Mouse (Mus musculus) WW6 (cell line): ENCODE results near the gene Kif1a.
A peak's percentile ranks its signal among the peaks of the same experiment; 100 is the strongest.

Experiments
- DNase-seq: peaks from one replicate; pipeline ENCODE4 v3.0.0-alpha.2; 2013; ENCODE audit warnings: low read depth, low spot score

Kif1a gene

GRCm38 (mm10) chr1:93101571-93102061, at the start of gene Kif1a:
Kif1a (minus strand) TSS chr1:93101951.
- no peak for DNase-seq

DNA sequence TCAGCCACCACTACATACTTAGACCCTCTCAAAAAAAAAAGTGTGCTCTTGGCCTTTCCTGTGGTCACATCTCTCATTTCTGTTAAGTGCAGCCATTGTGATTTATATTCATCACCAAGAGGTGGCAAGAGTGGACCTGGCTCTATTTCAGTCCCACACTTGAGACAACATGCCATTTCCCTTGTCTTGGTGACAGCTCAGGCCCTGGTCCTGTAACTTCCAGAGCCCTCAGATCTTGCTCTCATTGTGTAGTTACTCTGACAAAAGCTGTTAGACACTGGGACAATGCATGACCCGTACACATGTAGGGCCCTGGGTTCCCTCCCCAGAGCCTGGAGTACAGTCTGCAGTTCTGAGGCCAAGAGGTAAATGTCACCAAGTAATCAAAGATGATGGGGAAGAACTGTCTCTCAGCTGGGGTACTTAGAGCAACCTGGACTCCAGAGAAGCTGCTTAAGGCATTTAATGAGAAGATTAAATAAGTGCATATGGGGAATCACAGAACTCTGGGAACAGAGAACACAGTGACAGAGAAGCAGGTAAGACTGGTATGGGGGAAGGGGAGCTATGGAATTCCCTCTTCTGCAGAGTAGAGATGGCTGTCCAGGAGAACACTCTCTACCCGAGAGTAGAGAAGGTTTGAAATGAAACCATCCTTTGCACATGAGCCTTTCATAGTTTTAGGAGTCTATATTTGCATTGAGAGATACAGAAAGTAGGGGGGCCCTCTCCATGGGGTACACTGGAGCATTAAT, 49.3 kb upstream of the Kif1a start:
- DNase-seq = no peak

- DNase-seq = no peak
These were observed 42.4 kb upstream of the Kif1a start for GRCm38 (mm10) chr1:93144176-93144575.

DNA sequence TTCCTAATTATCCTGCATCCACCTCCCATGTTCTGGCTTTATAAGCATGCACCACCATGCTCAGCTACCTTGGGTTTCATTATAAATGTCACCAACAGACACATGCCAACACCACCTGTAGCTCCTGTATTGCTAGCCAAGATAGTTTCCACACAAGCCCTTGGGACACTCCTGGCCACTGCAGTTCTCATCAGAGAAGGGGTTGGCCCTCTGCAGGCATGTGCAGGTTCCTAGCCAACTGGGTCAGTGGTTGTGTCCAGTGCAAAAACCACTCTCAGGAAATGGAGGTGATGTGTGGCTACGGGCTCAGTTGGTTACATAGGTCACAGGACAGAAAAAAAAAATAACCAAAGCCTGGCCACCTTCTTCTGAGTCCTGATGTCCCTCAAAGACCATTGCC, 41.1 kb upstream of the Kif1a start:
- no peak for DNase-seq

DNA sequence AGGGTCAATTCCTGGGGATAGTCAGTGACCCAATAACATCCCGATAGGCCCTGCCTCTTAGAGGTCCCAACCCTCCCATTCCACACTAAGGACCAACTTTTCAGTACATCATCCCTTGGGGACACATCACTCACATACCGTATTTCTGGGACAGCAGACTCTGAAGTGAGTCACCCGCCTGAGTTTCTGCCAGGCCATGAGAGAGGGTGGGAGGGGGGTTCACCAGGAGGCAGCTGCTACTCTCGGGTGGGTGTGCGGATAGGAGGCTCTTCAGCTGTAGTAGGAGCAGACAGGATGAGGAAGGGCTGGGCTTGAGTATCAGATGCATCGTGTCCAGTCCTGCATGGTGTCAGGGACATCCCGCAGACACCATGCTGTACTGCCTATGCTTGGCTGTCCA, 38.0 kb upstream of the Kif1a start:
- DNase-seq = no peak

DNA sequence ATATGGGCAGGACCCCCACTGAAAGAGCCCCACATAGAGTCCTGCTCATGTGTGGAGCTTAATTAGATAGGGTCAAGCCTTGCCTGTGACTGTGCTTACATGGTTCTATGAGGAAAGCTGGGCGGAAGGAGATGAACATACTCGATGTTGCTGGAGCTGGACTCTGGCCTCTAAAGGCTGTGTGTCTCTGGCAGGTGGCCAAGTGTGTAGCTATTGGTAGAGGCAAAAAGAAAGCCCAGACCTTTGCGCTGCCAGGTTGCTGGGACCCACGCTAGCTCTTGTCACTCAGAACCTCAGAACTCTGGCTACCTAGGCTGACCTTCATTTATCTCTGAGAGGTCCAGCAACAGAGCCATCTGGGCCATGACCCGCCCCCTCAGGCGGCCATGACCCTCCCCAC, 36.8 kb upstream of the Kif1a start:
- no peak for DNase-seq

DNA sequence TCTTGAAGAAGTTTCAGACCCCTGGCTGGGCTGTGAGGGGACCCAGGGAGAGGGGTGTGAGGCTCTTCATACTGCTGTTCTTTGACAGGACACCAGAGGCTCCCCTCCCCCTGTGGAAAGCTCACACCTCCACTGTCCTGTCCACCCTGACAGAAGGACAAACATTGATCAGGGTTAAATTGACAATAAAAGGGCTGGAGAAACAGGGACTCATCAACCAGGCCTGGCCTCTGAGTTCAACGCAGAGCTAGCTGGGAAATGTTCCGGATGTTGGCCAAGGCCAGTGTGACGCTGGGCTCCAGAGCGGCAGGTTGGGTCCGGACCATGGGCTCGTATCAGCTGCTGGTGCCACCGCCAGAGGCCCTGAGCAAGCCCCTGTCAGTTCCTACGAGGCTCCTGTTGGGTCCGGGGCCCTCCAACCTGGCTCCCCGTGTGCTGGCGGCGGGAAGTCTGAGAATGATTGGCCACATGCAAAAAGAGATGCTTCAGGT, 33.3 kb upstream of the Kif1a start, which contains the start of gene Agxt:
TSS of gene Agxt (plus strand) at position 205 of the 491 bp plus-strand sequence.
- no peak for DNase-seq

DNA sequence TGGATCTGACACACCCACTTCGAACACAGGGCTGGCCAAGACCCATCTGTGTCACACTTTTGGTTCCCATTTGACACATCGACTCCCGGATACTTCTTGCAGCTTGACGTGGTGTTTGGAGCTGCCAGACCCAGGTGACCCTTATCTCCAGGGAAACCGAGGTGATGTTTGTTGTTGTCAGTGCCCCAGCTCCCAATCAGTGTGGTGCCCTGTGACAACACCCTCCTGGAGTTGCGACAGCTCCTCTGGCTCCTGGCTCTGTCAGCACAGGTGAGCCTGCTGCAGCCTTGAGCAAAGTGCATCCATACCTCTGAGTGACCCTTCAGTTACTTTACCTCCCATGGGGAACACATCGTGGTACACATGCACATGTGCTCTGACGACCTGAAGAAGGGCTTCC, 30.9 kb upstream of the Kif1a start:
- DNase-seq = no peak

DNA sequence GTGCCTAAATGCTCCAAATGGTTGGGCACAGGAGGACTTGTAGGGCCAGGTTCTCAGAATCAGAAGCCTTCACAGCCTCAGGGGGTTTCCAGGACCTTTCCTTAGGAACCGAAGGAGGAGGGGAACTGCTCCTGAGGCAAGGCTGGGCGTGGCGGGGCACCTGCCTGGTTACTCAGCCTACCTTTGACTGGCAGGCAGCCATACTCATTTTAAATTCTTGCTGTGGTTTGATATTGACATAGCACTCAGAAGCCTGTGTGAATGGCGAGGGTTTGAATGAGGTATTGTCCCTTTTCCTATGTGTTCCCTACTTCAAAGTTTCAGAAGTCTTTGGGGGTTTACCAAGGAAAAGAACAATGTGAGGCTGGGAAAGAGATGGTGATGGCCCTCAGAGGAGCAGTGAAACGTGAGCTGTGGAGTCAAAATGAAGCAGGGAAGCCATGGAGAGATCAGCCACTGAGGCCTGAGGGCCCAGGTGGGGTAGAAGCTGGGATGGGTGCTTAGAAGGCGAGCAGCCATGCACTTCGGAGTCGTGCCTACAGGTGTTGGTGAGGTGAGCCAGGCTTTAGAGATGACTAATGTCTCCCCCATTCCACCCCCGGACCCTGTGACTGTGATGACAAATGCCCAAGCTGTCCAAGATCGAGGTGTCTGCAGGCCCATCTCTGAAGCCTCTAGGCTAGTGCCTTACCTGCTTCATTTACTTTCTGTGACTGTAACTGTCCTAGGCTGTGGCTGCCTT, 28.7 kb upstream of the Kif1a start:
- no peak for DNase-seq

GRCm38 (mm10) chr1:93128710-93129349, 27.1 kb upstream of the Kif1a start:
- DNase-seq = peak; percentile 26

GRCm38 (mm10) chr1:93128209-93128608, 26.5 kb upstream of the Kif1a start:
- no peak for DNase-seq

- no peak for DNase-seq
These were observed 23.5 kb upstream of the Kif1a start for GRCm38 (mm10) chr1:93125256-93125655.

- no peak for DNase-seq
These were observed 22.3 kb upstream of the Kif1a start for GRCm38 (mm10) chr1:93124066-93124465.

GRCm38 (mm10) chr1:93123179-93123854, 21.6 kb upstream of the Kif1a start:
- no peak for DNase-seq

DNA sequence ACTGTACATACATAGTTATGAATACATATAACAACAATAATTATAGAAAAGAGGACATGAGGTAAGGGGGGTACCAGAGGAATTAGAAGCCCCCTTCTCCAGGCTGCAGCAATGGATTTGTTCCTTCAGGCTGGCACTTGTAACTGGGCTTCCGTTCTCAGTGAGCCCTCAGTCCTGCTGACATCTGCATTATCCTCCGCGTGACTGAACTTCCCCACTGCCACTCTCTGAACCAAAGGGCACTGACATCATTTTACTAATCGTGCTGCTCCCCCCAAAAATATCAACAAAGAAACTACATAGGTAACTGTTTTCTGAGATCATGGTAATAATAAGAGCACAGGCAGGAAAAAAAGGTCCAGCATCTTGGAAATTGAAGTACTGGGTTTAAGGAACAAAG, 17.1 kb upstream of the Kif1a start:
- DNase-seq = no peak

DNA sequence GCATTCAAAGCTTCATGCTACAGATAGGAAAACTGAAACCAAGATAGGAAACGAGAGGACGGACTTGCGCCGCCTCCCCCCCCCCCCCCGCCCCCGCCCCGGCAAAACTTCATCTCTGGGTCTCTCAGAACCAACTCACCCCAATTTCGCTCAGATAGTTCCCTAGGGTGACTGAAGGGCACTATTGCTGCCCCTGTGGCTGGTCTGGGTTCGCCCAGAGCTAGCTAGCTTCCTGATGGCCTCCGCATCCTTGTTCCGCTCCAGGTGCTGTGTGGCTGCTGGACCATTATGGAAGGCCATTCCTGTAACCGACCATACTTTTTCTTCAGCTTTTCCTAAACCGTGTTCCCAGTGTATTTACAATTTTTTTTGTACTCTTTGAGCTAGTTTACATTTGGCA, 13.7 kb upstream of the Kif1a start:
- no peak for DNase-seq

GRCm38 (mm10) chr1:93114713-93115463, 13.1 kb upstream of the Kif1a start:
- DNase-seq = peak; percentile 60

DNA sequence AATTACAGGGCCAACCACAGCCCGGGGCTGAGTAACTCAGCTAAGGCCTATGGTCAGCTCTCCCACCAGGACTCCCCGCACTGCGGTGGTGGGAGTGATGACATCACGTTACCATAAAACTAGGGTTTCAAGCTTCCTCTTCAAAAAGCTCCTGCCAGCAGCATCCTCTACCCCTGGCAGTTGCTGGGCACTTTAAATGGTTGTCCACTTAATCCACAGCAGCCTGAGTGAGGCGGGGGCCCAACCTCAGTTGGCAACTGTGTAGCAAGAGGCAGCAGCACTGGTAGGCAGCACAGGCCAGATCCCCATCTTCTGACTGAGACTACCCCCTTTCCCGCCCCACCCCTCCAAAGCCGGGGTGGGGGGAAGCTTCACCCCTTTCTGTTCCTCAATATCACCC, 949 bp upstream of the Kif1a start:
- DNase-seq = no peak

DNA sequence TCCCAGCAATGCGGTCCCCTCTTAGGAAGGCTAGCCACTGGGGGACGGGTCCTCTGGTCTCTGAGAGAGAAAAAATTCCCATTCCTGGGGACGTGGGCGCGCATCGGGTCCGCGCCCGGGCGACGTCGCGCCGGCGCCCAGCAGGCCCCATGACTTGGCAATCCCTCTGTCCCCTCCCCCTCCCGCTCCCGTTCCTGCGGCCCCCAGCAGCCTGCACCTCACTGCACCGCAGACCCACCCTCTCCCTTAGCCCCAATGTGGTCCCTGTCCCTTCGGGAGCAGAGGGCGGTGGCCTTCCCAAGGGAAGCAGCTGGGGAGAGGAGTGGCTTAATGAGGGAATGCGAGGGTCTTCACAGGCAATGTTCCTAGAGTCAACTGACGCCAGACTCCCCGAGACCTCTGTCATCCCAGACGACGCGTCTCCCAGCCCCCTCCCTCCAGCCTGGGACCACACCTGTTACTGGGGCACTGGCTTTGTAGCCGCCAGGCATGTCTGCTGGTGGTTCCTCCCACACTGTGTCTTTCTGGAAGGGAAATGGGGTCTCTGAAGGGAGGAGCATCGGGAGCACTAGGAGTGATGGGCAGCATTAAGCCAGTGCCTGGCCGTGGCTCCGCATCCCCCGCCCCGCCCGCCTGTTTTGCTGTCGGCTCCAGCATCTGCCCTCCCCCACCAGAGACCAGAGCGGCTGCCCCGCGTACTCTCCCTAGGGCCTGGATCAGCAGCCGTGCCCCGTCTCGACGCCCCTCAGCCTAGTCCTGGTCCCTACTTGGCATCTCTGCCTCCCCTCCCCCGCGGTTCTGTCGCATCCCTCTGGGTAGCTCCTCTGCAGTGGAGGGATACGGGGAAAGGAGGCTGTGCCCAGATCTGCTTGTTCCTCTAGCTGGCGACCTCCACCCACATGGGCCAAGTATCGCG, 917 bp downstream of the Kif1a start:
- no peak for DNase-seq

DNA sequence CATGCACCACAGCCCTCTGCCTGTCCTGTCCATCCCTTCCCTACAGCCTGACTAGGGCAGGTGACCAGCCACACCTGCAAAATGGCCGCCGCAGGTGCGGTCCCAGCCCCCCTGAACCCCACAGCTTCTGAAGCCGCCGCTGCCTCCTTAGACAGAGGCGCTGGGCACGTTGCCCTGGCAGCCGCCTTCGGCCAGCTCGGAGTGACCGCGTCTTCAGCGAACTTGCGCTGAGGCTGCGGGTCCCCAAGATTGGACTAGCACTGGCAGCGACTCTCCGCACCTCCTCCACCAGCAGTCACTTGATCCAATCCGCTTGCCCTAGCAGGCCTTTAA, 1.5 kb downstream of the Kif1a start:
- no peak for DNase-seq
